Mouse (Mus musculus): ENCODE results near the gene Galnt18.

The Galnt18 gene

GRCm38 (mm10) chr7:111572336-111572735 is 207.4 kb downstream of the Galnt18 start:
- no peak for DNase-seq (ENCODE audit: low read depth in 1 of 2, low spot score in 2 of 2)

GRCm38 (mm10) chr7:111566838-111567237 is 212.9 kb downstream of the Galnt18 start:
- DNase-seq (ENCODE audit: low read depth in 1 of 2, low spot score in 2 of 2), result no peak

- no peak for DNase-seq (ENCODE audit: low read depth in 1 of 2, low spot score in 2 of 2)
Observed at GRCm38 (mm10) chr7:111563316-111564110, 216.3 kb downstream of the Galnt18 start.

GRCm38 (mm10) chr7:111560097-111560496 is 219.7 kb downstream of the Galnt18 start:
- DNase-seq (ENCODE audit: low read depth in 1 of 2, low spot score in 2 of 2), result no peak

- DNase-seq (ENCODE audit: low read depth in 1 of 2, low spot score in 2 of 2), result no peak
Observed at GRCm38 (mm10) chr7:111559011-111559410, 220.8 kb downstream of the Galnt18 start.

GRCm38 (mm10) chr7:111550987-111551386 is 228.8 kb downstream of the Galnt18 start:
- DNase-seq (ENCODE audit: low read depth in 1 of 2, low spot score in 2 of 2), result no peak

- no peak for DNase-seq (ENCODE audit: low read depth in 1 of 2, low spot score in 2 of 2)
Observed at GRCm38 (mm10) chr7:111547069-111547468, 232.7 kb downstream of the Galnt18 start.

- no peak for DNase-seq (ENCODE audit: low read depth in 1 of 2, low spot score in 2 of 2)
Observed at GRCm38 (mm10) chr7:111545614-111546013, 234.2 kb downstream of the Galnt18 start.

- no peak for DNase-seq (ENCODE audit: low read depth in 1 of 2, low spot score in 2 of 2)
Observed at GRCm38 (mm10) chr7:111537946-111538345, 241.8 kb downstream of the Galnt18 start.

GRCm38 (mm10) chr7:111534826-111535405 is 244.9 kb downstream of the Galnt18 start:
- no peak for DNase-seq (ENCODE audit: low read depth in 1 of 2, low spot score in 2 of 2)

GRCm38 (mm10) chr7:111528961-111529643 is 250.7 kb downstream of the Galnt18 start:
- no peak for DNase-seq (ENCODE audit: low read depth in 1 of 2, low spot score in 2 of 2)

GRCm38 (mm10) chr7:111528462-111528861 is 251.3 kb downstream of the Galnt18 start:
- DNase-seq (ENCODE audit: low read depth in 1 of 2, low spot score in 2 of 2), result no peak

- DNase-seq (ENCODE audit: low read depth in 1 of 2, low spot score in 2 of 2), result no peak
Observed at GRCm38 (mm10) chr7:111520881-111521280, 258.9 kb downstream of the Galnt18 start.

- no peak for DNase-seq (ENCODE audit: low read depth in 1 of 2, low spot score in 2 of 2)
Observed at GRCm38 (mm10) chr7:111518581-111519242, 261.1 kb downstream of the Galnt18 start.

GRCm38 (mm10) chr7:111516882-111517281 is 262.9 kb downstream of the Galnt18 start:
- DNase-seq (ENCODE audit: low read depth in 1 of 2, low spot score in 2 of 2), result no peak

- DNase-seq (ENCODE audit: low read depth in 1 of 2, low spot score in 2 of 2), result no peak
Observed at GRCm38 (mm10) chr7:111515471-111515870, 264.3 kb downstream of the Galnt18 start.

GRCm38 (mm10) chr7:111509167-111509854 is 270.5 kb downstream of the Galnt18 start:
- no peak for DNase-seq (ENCODE audit: low read depth in 1 of 2, low spot score in 2 of 2)

- DNase-seq (ENCODE audit: low read depth in 1 of 2, low spot score in 2 of 2), result no peak
Observed at GRCm38 (mm10) chr7:111500616-111501015, 279.2 kb downstream of the Galnt18 start.

- no peak for DNase-seq (ENCODE audit: low read depth in 1 of 2, low spot score in 2 of 2)
Observed at GRCm38 (mm10) chr7:111499255-111499790, 280.5 kb downstream of the Galnt18 start.

- DNase-seq (ENCODE audit: low read depth in 1 of 2, low spot score in 2 of 2), result no peak
Observed at GRCm38 (mm10) chr7:111497191-111497590, 282.6 kb downstream of the Galnt18 start.
